Mouse (Mus musculus) bone marrow, adult 2 months (tissue): ENCODE measurements around the gene Igsf21.

Experiments
- CTCF ChIP-seq: fragments of 200-500 bp; IDR thresholded peaks from 2 replicates; pipeline ENCODE4 v1.5.1; 2011; ENCODE audit warnings: low read length, control low read depth; ENCODE audit not compliant: control insufficient read depth, insufficient read depth
- POLR2A ChIP-seq: fragments of 200-500 bp; IDR thresholded peaks from 2 replicates; pipeline ENCODE4 v1.6.1; 2011; ENCODE audit warnings: low read depth, mild to moderate bottlenecking, control low read depth, low read length, borderline replicate concordance; ENCODE audit not compliant: control insufficient read depth

DNA sequence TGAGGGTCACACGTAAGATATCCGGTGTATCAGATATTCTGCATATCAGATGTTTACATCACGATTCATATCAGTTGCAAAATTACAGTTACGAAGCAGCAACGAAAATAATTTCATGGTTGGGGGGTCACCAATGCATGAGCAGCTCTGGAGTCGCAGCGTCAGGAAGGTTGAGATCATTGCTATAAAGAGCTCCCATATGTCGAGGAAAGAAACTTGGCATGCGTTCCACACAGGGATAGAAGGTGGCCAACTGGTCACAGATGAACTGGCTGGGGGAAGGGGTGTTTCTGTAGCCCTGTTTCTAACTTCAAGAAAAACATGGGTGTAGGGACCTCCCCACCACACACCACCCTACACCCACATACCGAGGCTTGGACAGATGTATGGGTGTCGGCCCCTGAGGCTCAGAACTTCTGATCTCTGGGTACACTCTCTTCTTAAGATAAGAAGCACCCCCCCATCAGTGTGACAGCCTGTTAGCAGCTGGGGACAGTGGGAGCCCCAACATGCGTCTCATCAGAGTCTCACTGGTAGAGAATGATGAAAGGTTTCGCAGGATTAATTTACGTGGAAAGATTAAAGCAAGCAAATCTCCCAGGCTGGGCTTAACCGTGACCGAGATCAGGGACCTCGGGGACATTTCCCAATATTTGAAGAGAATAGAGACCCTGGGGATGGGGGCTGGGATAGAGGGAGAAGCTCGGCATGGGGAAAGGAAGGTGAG is 54.1 kb downstream of the Igsf21 start:
- no peak for TF ChIP-seq POLR2A
- TF ChIP-seq CTCF: no peak
